Mouse (Mus musculus): Measurements from ENCODE around the gene Ctnnbl1. TPM values are rescaled to one million over a fixed set of nuclear protein-coding genes. Genes with fewer than 3 reads are reported as not detected.

Gene Ctnnbl1
- polyA plus RNA-seq, 1 experiment from 2014 or later = 47.4 TPM

- Histone ChIP-seq H3K9me3 (no peaks in the 10 kb centered on the region), H3K27me3 (replicated peaks) (no peaks in the 10 kb centered on the region), H3K27ac (no peak overlapping the region), H3K9ac (no peak overlapping the region), H3K4me3 (replicated peaks) (no peak overlapping the region), H3K4me1 (replicated peaks) (no peaks in the 10 kb centered on the region), H3K4me2 (replicated peaks) (no peak overlapping the region), H3K36me3 (no peaks in the 10 kb centered on the region)
- WGBS = 70% methylated on average over 6 of the region's 6 CpGs
- ATAC-seq = no peak
Measured at GRCm38 (mm10) chr2:157841121-157841520, 103.9 kb downstream of the Ctnnbl1 start.

GRCm38 (mm10) chr2:157844746-157845145 is 107.5 kb downstream of the Ctnnbl1 start:
- ATAC-seq = no peak
- Histone ChIP-seq H3K4me3 (replicated peaks) (no peak overlapping the region), H3K4me2 (replicated peaks) (no peak overlapping the region), H3K9ac (no peak overlapping the region), H3K27me3 (replicated peaks) (no peaks in the 10 kb centered on the region), H3K9me3 (no peaks in the 10 kb centered on the region), H3K36me3 (no peaks in the 10 kb centered on the region), H3K4me1 (replicated peaks) (no peaks in the 10 kb centered on the region), H3K27ac (no peak overlapping the region)
- WGBS = 83% methylated on average over 2 of the region's 2 CpGs

- Histone ChIP-seq H3K36me3 (no peaks in the 10 kb centered on the region), H3K27ac (no peak overlapping the region), H3K9ac (no peak overlapping the region), H3K4me1 (replicated peaks) (no peaks in the 10 kb centered on the region), H3K4me2 (replicated peaks) (no peak overlapping the region), H3K4me3 (replicated peaks) (no peak overlapping the region), H3K27me3 (replicated peaks) (no peaks in the 10 kb centered on the region), H3K9me3 (no peaks in the 10 kb centered on the region)
- 86% methylated on average over 5 of the region's 5 CpGs for whole genome bisulfite sequencing
- ATAC-seq = no peak
Measured at GRCm38 (mm10) chr2:157845831-157846230, 108.6 kb downstream of the Ctnnbl1 start.

- H3K4me3 ChIP-seq (replicated peaks) = no peak overlapping the region
- H3K4me1 ChIP-seq (replicated peaks) = no peaks in the 10 kb centered on the region; the same call in 1 of the 2 replicates
- no peak overlapping the region for H3K4me2 ChIP-seq (replicated peaks)
- H3K27ac ChIP-seq = no peak overlapping the region
- 78% methylated on average over 3 of the region's 3 CpGs for WGBS
- H3K9me3 ChIP-seq = no peaks in the 10 kb centered on the region
- no peak overlapping the region for H3K9ac ChIP-seq
- H3K36me3 ChIP-seq = no peaks in the 10 kb centered on the region; the same call in 1 of the 2 replicates
- no peak for ATAC-seq
- H3K27me3 ChIP-seq (replicated peaks) = no peaks in the 10 kb centered on the region
Measured at GRCm38 (mm10) chr2:157853135-157853534, 115.9 kb downstream of the Ctnnbl1 start.

- Histone ChIP-seq H3K27me3 (replicated peaks) (no peaks in the 10 kb centered on the region), H3K4me3 (replicated peaks) (no peak overlapping the region), H3K27ac (no peak overlapping the region), H3K9ac (no peak overlapping the region), H3K4me1 (replicated peaks) (no peaks in the 10 kb centered on the region; the same call in 1 of the 2 replicates), H3K9me3 (no peaks in the 10 kb centered on the region), H3K4me2 (replicated peaks) (no peak overlapping the region), H3K36me3 (no peaks in the 10 kb centered on the region; the same call in 1 of the 2 replicates)
- peak; percentile 58; the same call in 1 of the 2 replicates for ATAC-seq
- WGBS = 62% methylated on average over 6 of the region's 6 CpGs
Measured at GRCm38 (mm10) chr2:157855814-157856213, 118.6 kb downstream of the Ctnnbl1 start.

- H3K27me3 ChIP-seq (replicated peaks) = no peaks in the 10 kb centered on the region
- H3K9me3 ChIP-seq = no peaks in the 10 kb centered on the region
- H3K27ac ChIP-seq = no peak overlapping the region
- no peaks in the 10 kb centered on the region for H3K4me1 ChIP-seq (replicated peaks)
- 83% methylated on average over 3 of the region's 3 CpGs for WGBS
- H3K4me2 ChIP-seq (replicated peaks) = no peak overlapping the region
- no peaks in the 10 kb centered on the region; the same call in 1 of the 2 replicates for H3K36me3 ChIP-seq
- no peak overlapping the region for H3K9ac ChIP-seq
- ATAC-seq = no peak
- H3K4me3 ChIP-seq (replicated peaks) = no peak overlapping the region
Measured at GRCm38 (mm10) chr2:157857496-157857895, 120.3 kb downstream of the Ctnnbl1 start.

- 75% methylated on average over 7 of the region's 7 CpGs for WGBS
- Histone ChIP-seq H3K36me3 (no peaks in the 10 kb centered on the region; the same call in 1 of the 2 replicates), H3K27ac (no peak overlapping the region), H3K4me2 (replicated peaks) (no peak overlapping the region), H3K9ac (no peak overlapping the region), H3K27me3 (replicated peaks) (no peaks in the 10 kb centered on the region), H3K4me3 (replicated peaks) (no peak overlapping the region), H3K4me1 (replicated peaks) (no peaks in the 10 kb centered on the region), H3K9me3 (no peaks in the 10 kb centered on the region)
- no peak for ATAC-seq
Measured at GRCm38 (mm10) chr2:157858317-157858716, 121.1 kb downstream of the Ctnnbl1 start.

GRCm38 (mm10) chr2:157859046-157859701 is 122.0 kb downstream of the Ctnnbl1 start:
- H3K4me3 ChIP-seq (replicated peaks) = no peak overlapping the region
- no peaks in the 10 kb centered on the region for H3K9me3 ChIP-seq
- H3K9ac ChIP-seq = no peak overlapping the region
- WGBS = 85% methylated on average over 8 of the region's 8 CpGs
- H3K4me2 ChIP-seq (replicated peaks) = no peak overlapping the region
- H3K27ac ChIP-seq = no peak overlapping the region
- no peak for ATAC-seq
- no peaks in the 10 kb centered on the region for H3K4me1 ChIP-seq (replicated peaks)
- no peaks in the 10 kb centered on the region; the same call in 1 of the 2 replicates for H3K36me3 ChIP-seq
- H3K27me3 ChIP-seq (replicated peaks) = no peaks in the 10 kb centered on the region

GRCm38 (mm10) chr2:157861273-157861944 is 124.2 kb downstream of the Ctnnbl1 start:
- no peak overlapping the region for H3K9ac ChIP-seq
- H3K4me1 ChIP-seq (replicated peaks) = no peaks in the 10 kb centered on the region
- no peak overlapping the region for H3K27ac ChIP-seq
- H3K4me2 ChIP-seq (replicated peaks) = no peak overlapping the region
- no peak overlapping the region for H3K4me3 ChIP-seq (replicated peaks)
- no peaks in the 10 kb centered on the region for H3K36me3 ChIP-seq
- WGBS = 70% methylated on average over 10 of the region's 10 CpGs
- ATAC-seq = no peak
- no peaks in the 10 kb centered on the region for H3K9me3 ChIP-seq
- no peaks in the 10 kb centered on the region for H3K27me3 ChIP-seq (replicated peaks)

GRCm38 (mm10) chr2:157862306-157862705 is 125.1 kb downstream of the Ctnnbl1 start:
- Histone ChIP-seq H3K4me3 (replicated peaks) (no peak overlapping the region), H3K27ac (no peak overlapping the region), H3K9ac (no peak overlapping the region), H3K27me3 (replicated peaks) (no peaks in the 10 kb centered on the region), H3K36me3 (no peaks in the 10 kb centered on the region), H3K4me2 (replicated peaks) (no peak overlapping the region), H3K4me1 (replicated peaks) (no peaks in the 10 kb centered on the region), H3K9me3 (no peaks in the 10 kb centered on the region)
- no peak for ATAC-seq
- WGBS = 82% methylated on average over 10 of the region's 10 CpGs

GRCm38 (mm10) chr2:157867126-157867525 is 129.9 kb downstream of the Ctnnbl1 start:
- WGBS = 77% methylated on average over 3 of the region's 3 CpGs
- H3K9ac ChIP-seq = no peak overlapping the region
- no peaks in the 10 kb centered on the region for H3K4me1 ChIP-seq (replicated peaks)
- ATAC-seq = no peak
- no peaks in the 10 kb centered on the region for H3K9me3 ChIP-seq
- H3K27me3 ChIP-seq (replicated peaks) = no peaks in the 10 kb centered on the region
- H3K4me3 ChIP-seq (replicated peaks) = no peak overlapping the region
- H3K4me2 ChIP-seq (replicated peaks) = no peak overlapping the region
- H3K27ac ChIP-seq = no peak overlapping the region
- H3K36me3 ChIP-seq = no peaks in the 10 kb centered on the region

GRCm38 (mm10) chr2:157870247-157870646 is 133.0 kb downstream of the Ctnnbl1 start:
- H3K27me3 ChIP-seq (replicated peaks) = no peaks in the 10 kb centered on the region
- H3K9ac ChIP-seq = no peak overlapping the region
- H3K27ac ChIP-seq = no peak overlapping the region
- ATAC-seq = no peak
- no peaks in the 10 kb centered on the region for H3K36me3 ChIP-seq
- no peaks in the 10 kb centered on the region for H3K9me3 ChIP-seq
- no peak overlapping the region for H3K4me2 ChIP-seq (replicated peaks)
- no peak overlapping the region for H3K4me3 ChIP-seq (replicated peaks)
- 81% methylated on average over 6 of the region's 6 CpGs for WGBS
- no peaks in the 10 kb centered on the region for H3K4me1 ChIP-seq (replicated peaks)

GRCm38 (mm10) chr2:157873223-157873622 is 136.0 kb downstream of the Ctnnbl1 start:
- Histone ChIP-seq H3K9ac (no peak overlapping the region), H3K4me2 (replicated peaks) (no peak overlapping the region), H3K27ac (no peak overlapping the region), H3K4me3 (replicated peaks) (no peak overlapping the region), H3K27me3 (replicated peaks) (no peaks in the 10 kb centered on the region), H3K36me3 (no peaks in the 10 kb centered on the region), H3K4me1 (replicated peaks) (0 out of 2 replicates have a peak, but pooled peaks cover 2% of the 10 kb centered on the region), H3K9me3 (no peaks in the 10 kb centered on the region)
- no peak for ATAC-seq
- WGBS = 72% methylated on average over 6 of the region's 6 CpGs
